Mouse (Mus musculus) ovary, postnatal 10 days (tissue): ENCODE data around the gene Gm4969.
"Not testable (repeated sequence)": the region's sequence is repeated elsewhere in the genome, so short reads cannot be mapped to it uniquely, and the experiment has no call there.

ENCODE experiments used
- DNase-seq: peaks from one replicate; pipeline ENCODE4 v3.0.0; 2022; ENCODE audit warnings: low spot score

Gm4969 gene

DNA sequence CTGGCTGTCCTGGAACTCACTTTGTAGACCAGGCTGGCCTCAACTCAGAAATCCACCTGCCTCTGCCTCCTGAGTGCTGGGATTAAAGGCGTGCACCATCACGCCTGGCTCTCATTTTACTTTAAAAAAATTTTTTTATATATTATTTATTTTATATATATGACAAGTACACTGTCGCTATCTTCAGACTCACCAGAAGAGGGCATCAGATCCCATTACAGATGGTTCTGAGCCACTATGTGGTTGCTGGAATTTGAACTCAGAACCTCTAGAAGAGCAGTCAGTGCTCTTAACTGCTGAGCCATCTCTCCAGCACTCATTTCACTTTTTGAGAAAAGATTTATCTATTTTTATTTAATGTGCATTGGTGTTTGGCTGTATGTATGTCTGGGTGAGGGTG, 47.1 kb downstream of the Gm4969 start:
- DNase-seq, result not testable (repeated sequence)

DNA sequence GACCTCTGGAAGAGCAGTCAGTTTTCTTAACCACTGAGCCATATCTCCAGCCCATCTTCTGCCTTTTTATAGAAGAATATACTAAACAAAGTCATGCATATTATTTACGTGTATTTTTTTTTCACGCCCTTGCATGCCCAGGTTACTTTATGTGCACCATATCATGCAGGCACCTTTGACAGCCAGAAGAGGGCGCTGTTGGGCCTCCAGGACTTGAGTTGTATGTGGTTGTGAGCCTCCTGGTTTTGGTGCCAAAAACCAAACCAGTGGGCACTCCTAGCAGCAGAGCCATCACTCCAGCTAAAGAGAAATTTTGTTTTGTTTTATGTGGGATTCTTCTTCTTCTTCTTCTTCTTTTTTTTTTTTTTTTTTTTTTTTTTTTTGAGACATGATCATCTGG, 48.7 kb downstream of the Gm4969 start:
- DNase-seq, result no peak

GRCm38 (mm10) chr7:19068707-19069106, 49.5 kb downstream of the Gm4969 start:
- DNase-seq, result peak; percentile 51

DNA sequence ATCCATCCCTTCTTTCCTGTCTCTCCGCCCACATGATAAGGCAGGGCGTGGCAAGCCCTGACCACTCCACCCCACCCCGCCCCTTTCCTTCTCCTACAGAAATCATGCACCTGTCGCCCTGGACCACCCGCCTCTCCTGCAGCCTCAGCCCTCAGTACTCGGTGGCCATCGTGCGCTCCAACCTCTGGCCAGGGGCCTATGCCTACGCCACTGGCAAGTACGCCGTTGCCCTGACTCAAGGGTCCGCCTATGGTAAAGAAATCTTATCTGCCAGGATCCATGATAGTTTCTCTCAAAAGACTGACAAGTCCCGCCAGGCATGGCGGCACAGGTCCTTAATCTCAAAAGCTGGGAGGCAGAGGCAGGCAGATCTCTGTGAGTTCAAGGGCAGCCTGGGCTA, 50.2 kb downstream of the Gm4969 start:
- no peak for DNase-seq

- no peak for DNase-seq
Measured at GRCm38 (mm10) chr7:19067063-19067462, 51.1 kb downstream of the Gm4969 start.

DNA sequence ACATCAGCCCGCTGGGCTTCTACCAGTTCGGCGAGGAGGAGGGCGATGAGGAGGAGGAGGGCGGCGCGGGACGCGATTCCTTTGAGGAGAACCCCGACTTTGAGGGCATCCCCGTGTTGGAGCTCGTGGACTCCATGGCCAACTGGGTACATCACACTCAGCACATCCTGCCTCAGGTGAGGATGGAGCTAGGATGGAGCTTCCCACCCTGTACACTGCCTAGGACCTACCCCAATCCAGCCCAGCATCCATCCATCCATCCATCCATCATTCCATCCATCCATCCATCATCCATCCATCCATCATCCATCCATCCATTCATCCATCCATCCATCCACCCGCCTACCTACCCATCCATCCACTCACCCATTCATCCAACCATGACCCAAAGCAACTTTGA, 52.3 kb downstream of the Gm4969 start:
- no peak for DNase-seq

- DNase-seq, result no peak
Measured at GRCm38 (mm10) chr7:19057405-19057804, 60.8 kb downstream of the Gm4969 start.

- no peak for DNase-seq
Measured at GRCm38 (mm10) chr7:19055108-19055507, 63.1 kb downstream of the Gm4969 start.

DNA sequence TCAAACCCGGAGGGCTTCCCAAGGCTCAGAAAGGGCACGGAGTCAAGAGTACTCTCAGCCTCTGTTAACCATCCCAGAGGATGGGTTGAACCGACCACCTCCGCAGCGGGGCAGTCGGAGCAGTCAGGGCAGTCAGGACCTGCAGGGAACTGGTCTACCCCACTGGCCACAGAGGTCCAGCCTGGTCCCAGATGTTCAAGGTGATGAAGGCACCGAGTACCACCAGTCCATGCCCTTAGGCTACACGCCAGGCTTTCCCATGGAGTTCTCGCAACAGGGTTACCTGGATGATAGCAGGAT, 63.4 kb downstream of the Gm4969 start:
- DNase-seq, result no peak

- DNase-seq, result no peak
Measured at GRCm38 (mm10) chr7:19054047-19054776, 64.0 kb downstream of the Gm4969 start, which contains the start of gene Rsph6a. Gene Rsph6a, plus strand, starts transcription at chr7:19054690.

DNA sequence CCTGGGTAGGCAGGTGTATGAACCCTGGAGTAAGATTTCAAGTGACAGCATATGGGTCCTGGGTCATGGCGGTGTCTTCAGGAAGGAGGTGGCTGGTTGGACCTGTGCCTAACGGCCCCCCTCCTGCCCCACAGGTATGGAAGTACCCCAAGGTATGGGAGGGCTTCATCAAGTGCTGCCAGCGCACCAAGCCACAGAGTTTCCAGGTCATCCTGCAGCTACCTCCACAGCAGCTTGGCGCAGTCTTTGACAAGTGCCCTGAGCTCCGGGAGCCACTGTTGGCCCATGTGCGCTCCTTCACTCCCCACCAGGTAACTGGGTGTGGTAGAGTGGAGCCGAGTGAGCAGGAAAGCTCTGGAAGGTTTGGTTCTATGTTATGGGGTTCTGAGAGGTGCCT, 65.0 kb downstream of the Gm4969 start:
- DNase-seq, result no peak

GRCm38 (mm10) chr7:19052345-19053135, 65.6 kb downstream of the Gm4969 start:
- no peak for DNase-seq

GRCm38 (mm10) chr7:19051161-19051560, 67.0 kb downstream of the Gm4969 start:
- DNase-seq, result no peak

DNA sequence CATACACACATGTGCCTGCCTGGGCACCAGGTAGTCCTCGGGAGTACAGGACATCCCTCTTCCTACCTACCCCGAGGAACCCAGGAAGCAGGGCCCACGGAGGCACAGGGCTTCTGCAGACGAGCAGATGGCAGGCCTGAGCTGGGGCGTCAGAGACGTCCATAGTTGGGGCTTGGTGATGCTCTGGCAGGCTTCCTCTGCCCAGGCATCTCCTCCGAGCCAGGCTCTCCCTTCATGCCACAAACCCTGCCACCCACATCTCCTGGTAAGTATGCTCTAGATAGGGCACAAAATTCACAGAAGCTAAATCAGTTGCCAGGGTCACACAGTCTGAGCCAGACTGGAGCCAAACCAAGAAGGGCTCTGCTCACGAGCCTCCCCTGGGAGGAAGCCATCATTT, 68.0 kb downstream of the Gm4969 start:
- no peak for DNase-seq

- DNase-seq, result no peak
Measured at GRCm38 (mm10) chr7:19049252-19049651, 68.9 kb downstream of the Gm4969 start.
